Mouse (Mus musculus) olfactory bulb, adult 2 months (tissue): ENCODE results near the gene Acvr2b.

Experiments used
- CTCF ChIP-seq: fragments of 200-500 bp; IDR thresholded peaks from 2 replicates; pipeline ENCODE4 v1.5.1; 2012; ENCODE audit warnings: low read depth, mild to moderate bottlenecking, low read length, moderate library complexity; ENCODE audit not compliant: insufficient read depth
- POLR2A ChIP-seq: fragments of 200-500 bp; IDR thresholded peaks from 2 replicates; pipeline ENCODE4 v1.6.1; 2012; ENCODE audit warnings: mild to moderate bottlenecking, low read depth, low read length, moderate library complexity; ENCODE audit not compliant: insufficient read depth

- no peak for TF ChIP-seq CTCF
- no peak for TF ChIP-seq POLR2A
Observed at GRCm38 (mm10) chr9:119477754-119478153, 75.8 kb downstream of the Acvr2b start.
